Mouse (Mus musculus): ENCODE data around the gene Nid2.

- TF ChIP-seq EP300 (IDR thresholded peaks at IDR 0.05; ENCODE audit: low read depth) (no peak), CTCF (IDR thresholded peaks at IDR 0.05; ENCODE audit: low read depth) (no peak)
Observed at GRCm38 (mm10) chr14:19771173-19771572, 20.1 kb downstream of the Nid2 start.

All from liver, postnatal 0 days (tissue).